Mouse (Mus musculus) cortical plate, adult 2 months (tissue): ENCODE measurements around the gene Fads2. TPM values are rescaled to one million over a fixed set of nuclear protein-coding genes. Genes with fewer than 3 reads are reported as not detected.

Source experiments
- H3K27ac ChIP-seq: fragments of 200-500 bp; 2 replicates; pipeline ENCODE4 v1.5.1; 2012; ENCODE audit warnings: low read length, control low read depth, inconsistent platforms; ENCODE audit not compliant: insufficient read depth
- H3K4me1 ChIP-seq: fragments of 200-500 bp; 2 replicates; pipeline ENCODE4 v1.6.1; 2011; ENCODE audit warnings: low read length; ENCODE audit not compliant: control insufficient read depth, insufficient read depth
- H3K4me3 ChIP-seq: fragments of 200-500 bp; 2 replicates; pipeline ENCODE4 v1.5.1; 2011; ENCODE audit warnings: mild to moderate bottlenecking, low read length, control low read depth; ENCODE audit not compliant: insufficient read depth
- CTCF ChIP-seq: fragments of 200-500 bp; IDR thresholded peaks from 2 replicates; pipeline ENCODE4 v1.5.1; 2011; ENCODE audit warnings: mild to moderate bottlenecking, control low read depth, low read length; ENCODE audit not compliant: insufficient read depth; ENCODE audit errors: extremely low read depth
- POLR2A ChIP-seq: fragments of 200-500 bp; IDR thresholded peaks from 2 replicates; pipeline ENCODE4 v1.6.1; 2011; ENCODE audit warnings: mild to moderate bottlenecking, low read length, control low read depth; ENCODE audit not compliant: insufficient read depth; ENCODE audit errors: extremely low read depth
- polyA plus RNA-seq: library from polyadenylated mRNA; depleted of rRNA; stranded (reverse); fragments of >200 nt; gene quantifications from 2 replicates; pipeline ENCODE4 v1.2.3, GENCODE M21; 2012

Gene Fads2
- polyA plus RNA-seq, 1 experiment, result 163 TPM

DNA sequence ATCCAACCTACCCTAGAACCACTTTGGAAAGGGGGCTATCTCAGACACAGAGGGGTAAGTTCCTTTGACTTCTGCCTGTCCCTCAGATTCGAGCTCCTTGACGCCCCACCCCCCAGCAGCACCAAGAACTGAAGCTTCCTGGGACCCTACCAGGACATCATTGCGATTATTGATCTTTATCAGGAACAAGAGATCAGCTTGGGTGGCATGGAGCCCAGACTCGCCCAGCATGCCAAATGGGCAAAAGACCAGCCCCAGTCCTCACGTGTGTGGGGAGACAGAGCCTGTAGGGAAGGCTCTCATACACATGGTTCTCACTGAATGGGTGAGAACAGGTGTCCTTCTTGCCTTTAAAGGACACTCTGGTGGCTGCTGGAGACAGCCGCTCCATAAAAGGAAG, 2.7 kb upstream of the Fads2 start:
- TF ChIP-seq CTCF (no peak), POLR2A (no peak)
- no peak overlapping the region for H3K27ac ChIP-seq

DNA sequence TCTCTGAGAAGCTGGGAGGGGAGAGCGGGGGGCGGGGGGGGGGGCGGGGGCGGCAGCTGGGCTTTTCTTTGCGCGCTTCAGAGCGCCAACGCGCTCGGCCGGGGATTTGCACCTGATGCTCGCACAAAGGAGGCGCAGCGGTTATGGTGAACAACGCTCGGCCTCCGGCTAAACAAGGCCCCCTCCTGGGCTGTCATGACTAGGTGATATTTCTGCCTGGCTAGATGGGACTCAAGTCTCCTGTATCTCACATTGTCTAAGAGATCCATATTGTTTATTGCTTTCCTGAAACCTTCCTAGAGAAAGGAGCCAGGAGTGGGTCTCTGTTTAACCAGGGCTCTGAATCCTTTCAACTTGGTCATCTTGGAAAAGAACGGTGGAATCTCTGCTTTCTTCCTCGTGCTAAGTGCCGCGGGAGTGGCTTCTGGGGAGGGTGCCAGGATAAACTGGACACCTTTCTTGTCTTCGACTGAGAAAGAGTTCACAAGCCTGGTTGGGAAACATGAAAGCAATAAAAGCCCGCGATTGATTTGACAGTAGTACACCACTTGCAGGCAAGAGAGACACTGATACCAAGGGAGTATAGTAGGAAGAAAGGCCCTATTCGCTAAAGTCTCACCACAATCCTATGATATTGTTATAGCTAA, 631 bp upstream of the Fads2 start:
- TF ChIP-seq CTCF (no peak), POLR2A (no peak)

More for the DNA sequence above, 2.7 kb upstream of the Fads2 start:
- Histone ChIP-seq H3K4me3 (no peak overlapping the region), H3K4me1 (no peaks in the 10 kb centered on the region; the same call in 1 of the 2 replicates)

DNA sequence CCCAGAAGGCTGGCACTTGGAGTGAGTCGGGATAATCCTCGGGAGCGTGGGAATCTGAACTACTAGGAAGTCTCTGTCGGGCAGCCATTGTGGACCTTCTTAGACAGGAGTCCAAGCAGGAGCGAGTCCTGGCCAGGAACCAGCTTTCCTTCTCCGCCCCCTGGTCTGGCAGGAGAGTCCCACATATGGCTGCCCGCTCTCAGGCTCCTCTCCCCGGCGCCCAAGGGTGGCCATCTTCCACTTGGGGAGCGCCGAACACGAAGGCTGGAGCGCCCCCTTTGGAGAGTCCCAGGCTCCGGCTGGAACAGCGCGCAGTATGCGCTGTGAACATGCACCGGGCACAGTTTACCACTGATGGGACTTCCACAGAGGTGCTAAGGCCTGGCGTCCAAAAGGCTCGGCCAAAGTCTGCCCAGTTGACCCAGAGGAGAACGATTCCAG, 895 bp downstream of the Fads2 start:
- peak overlapping the region; percentile 13 for H3K27ac ChIP-seq
- no peaks in the 10 kb centered on the region; the same call in 1 of the 2 replicates for H3K4me1 ChIP-seq
- H3K4me3 ChIP-seq, result peak overlapping the region; percentile 75
- TF ChIP-seq CTCF (no peak), POLR2A (no peak)

More for the DNA sequence above, 631 bp upstream of the Fads2 start:
- Histone ChIP-seq H3K27ac (0 out of 2 replicates have a peak overlapping the region, but pooled peaks have one; percentile 40), H3K4me3 (peak overlapping the region; percentile 75), H3K4me1 (no peaks in the 10 kb centered on the region; the same call in 1 of the 2 replicates)

DNA sequence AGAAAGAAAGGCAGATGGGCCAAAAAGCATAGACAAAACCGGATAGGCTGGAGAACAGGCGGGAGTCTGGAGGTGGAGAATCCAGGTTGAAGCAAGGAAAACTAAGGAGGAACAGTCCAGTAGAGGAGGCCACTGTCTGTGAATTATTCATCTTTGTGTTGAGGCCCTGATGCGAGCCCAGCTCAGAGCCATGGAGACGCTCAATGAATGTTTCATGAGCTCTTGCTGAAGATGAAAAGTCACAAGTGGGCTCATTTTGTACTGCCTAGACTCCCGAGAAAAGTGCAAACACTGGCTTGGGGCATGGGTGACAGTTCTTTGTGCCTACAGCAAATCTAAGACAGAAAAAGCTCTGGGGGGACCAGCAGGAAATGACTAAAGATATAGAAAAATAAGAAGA, 3.7 kb downstream of the Fads2 start:
- no peak overlapping the region for H3K27ac ChIP-seq
- H3K4me1 ChIP-seq, result no peaks in the 10 kb centered on the region; the same call in 1 of the 2 replicates
- H3K4me3 ChIP-seq, result no peak overlapping the region
- TF ChIP-seq CTCF (no peak), POLR2A (no peak)

DNA sequence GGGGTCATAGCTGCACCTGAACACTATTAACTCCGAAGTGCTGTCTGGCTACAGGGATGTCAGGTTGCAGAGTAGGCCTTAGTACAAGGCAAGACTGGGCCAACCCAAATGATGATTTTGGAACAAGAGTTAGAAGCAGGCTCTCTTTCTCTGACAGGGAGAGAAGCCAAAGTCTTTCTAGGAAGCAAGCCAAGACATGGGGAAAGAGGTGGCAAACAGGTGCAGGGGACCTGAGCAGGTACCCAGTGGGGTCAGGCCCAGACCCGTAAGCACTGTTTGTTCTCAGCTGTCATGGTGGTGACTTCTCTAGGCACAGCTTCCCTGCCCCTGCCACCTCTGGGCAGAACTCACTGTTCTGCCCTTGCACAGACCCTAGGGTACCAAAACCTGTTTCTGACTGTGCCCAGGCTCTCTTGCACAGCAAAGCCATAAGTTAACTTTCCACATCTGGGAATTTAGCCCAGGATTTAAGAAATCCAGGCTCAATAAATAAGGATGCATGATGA, 5.1 kb downstream of the Fads2 start:
- Histone ChIP-seq H3K27ac (no peak overlapping the region), H3K4me3 (no peak overlapping the region), H3K4me1 (no peaks in the 10 kb centered on the region)
- TF ChIP-seq CTCF (no peak), POLR2A (no peak)

DNA sequence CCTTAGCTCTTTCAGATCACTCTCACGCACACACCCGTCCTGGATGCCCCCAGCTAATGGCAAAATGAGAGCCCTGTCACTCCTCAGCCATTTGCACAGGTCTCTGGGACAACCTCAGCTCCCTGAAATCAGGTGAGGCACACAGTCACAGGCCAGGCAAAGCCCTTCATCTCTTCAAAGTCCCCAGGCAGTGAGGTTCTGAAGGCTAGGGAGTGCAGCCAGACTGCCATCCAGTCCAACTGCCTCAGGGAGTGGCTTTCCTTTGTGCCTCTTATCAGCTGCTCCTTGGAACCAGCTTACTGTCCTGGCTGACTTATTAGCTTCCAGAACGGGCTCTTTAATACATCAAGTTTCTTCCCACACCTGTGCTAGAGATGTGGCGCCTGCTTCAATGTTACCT, 6.9 kb downstream of the Fads2 start:
- H3K4me1 ChIP-seq, result no peaks in the 10 kb centered on the region
- H3K4me3 ChIP-seq, result no peak overlapping the region
- no peak for TF ChIP-seq POLR2A
- TF ChIP-seq CTCF, result no peak
- H3K27ac ChIP-seq, result no peak overlapping the region

DNA sequence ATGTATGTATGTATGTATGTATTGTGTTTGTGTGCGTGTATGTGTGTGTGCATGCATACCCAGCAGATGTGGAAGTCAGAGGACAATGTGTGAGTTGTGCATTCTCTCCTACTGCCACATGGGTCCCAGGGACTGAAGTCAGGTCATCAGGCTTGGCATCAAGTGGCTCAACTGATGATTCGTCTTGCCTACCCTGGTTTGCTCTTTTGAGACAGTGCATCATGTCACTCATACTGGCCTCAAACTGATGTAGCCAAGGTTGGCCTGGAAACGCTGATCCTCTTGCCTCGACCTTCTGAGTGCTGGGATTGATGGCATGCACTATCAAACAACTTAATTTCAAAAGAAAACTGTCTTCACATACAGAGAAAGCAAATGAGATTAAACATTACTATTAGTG, 7.7 kb downstream of the Fads2 start:
- TF ChIP-seq POLR2A (no peak), CTCF (no peak)
- H3K4me3 ChIP-seq, result no peak overlapping the region
- H3K4me1 ChIP-seq, result no peaks in the 10 kb centered on the region
- H3K27ac ChIP-seq, result no peak overlapping the region

DNA sequence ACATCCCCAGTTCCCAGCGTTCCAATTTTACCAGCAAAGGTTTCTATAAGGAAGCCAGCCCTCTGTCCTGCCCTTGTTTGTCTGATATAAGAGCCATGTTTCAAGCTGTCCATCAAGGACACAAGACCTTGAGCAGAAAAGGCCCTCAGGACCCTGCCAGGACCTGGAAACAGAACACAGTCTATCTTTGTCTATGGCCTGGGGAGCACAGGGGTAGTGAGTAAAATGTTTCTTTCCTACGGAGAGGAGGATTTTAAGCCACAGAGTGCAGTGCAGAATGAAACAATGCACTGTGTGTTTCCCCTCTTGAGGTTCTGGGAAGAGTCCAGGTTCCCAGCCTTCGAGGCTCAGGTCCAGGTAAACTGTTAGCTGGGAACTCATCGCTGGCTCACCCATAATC, 14.6 kb downstream of the Fads2 start:
- H3K27ac ChIP-seq, result no peak overlapping the region
- no peak overlapping the region for H3K4me3 ChIP-seq
- no peaks in the 10 kb centered on the region for H3K4me1 ChIP-seq
- TF ChIP-seq CTCF (no peak), POLR2A (no peak)

DNA sequence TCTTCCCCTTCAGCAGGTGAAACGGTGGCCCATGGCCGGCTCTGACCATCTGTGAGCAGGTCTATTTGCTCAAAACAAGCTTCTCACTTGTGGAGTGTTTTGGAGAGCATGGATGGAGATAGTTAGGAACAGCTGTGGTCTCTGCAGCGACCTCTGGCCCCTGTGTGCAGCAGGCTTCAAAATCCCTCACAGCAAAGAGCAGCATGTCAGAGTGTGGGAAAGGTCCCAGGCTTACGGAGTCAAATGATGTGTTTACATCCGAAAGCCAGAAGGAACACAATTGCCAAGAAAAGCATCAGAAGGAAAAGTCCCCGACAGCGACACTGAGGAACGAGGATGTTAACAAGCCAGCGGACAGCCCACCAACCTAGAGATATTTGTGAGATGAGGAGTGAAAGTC, 16.1 kb downstream of the Fads2 start:
- Histone ChIP-seq H3K4me3 (no peak overlapping the region), H3K4me1 (no peaks in the 10 kb centered on the region), H3K27ac (no peak overlapping the region)
- no peak for TF ChIP-seq CTCF

DNA sequence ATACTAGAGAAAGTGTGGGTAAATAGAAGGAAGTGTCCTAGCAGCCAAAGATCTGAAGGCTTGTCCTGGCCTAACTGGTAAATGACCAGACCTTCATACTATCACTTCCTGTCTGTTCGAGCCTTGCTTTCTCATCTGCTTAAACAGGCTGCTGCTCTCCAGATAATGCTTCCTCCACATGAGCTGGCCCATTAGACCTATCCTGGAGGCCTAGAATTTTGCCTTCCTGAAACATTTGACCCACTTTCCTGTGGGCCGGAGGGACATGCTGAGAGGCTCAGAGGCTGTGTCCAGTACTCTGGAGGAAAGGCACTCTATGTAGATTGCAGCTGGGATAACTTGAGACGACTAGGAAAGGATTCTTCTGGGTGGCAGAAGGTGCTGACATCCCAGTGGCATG, 19.4 kb downstream of the Fads2 start:
- Histone ChIP-seq H3K27ac (no peak overlapping the region), H3K4me3 (no peak overlapping the region), H3K4me1 (no peaks in the 10 kb centered on the region)
- TF ChIP-seq POLR2A (no peak), CTCF (no peak)
